Mouse (Mus musculus): ENCODE data around the gene Wnt5b. TPM values are rescaled to one million over a fixed set of nuclear protein-coding genes. Genes with fewer than 3 reads are reported as not detected.
"Not testable (repeated sequence)": the region's sequence is repeated elsewhere in the genome, so short reads cannot be mapped to it uniquely, and the experiment has no call there.

Gene Wnt5b
- polyA plus RNA-seq, 1 experiment from 2014 or later, result 14.1 TPM

- Histone ChIP-seq H3K4me3 (no peak overlapping the region), H3K4me2 (no peak overlapping the region), H3K27ac (no peak overlapping the region), H3K4me1 (peaks cover 11% of the 10 kb centered on the region), H3K27me3 (no peaks in the 10 kb centered on the region), H3K36me3 (no peaks in the 10 kb centered on the region), H3K9me3 (no peaks in the 10 kb centered on the region), H3K9ac (no peak overlapping the region)
- ATAC-seq (ENCODE audit: insufficient number of reproducible peaks, low FRiP score, low TSS enrichment, low read depth), result no peak; the same call in 1 of the 2 replicates
- WGBS, result 55% methylated on average over 7 of the region's 7 CpGs
Measured at GRCm38 (mm10) chr6:119492630-119493014, 51.5 kb downstream of the Wnt5b start.

GRCm38 (mm10) chr6:119491997-119492629 lies 52.0 kb downstream of the Wnt5b start:
- Histone ChIP-seq H3K4me2 (no peak overlapping the region), H3K27ac (no peak overlapping the region), H3K27me3 (no peaks in the 10 kb centered on the region), H3K9ac (no peak overlapping the region), H3K4me1 (peaks cover 11% of the 10 kb centered on the region), H3K9me3 (no peaks in the 10 kb centered on the region), H3K4me3 (no peak overlapping the region), H3K36me3 (no peaks in the 10 kb centered on the region)
- no peak for ATAC-seq (ENCODE audit: insufficient number of reproducible peaks, low FRiP score, low TSS enrichment, low read depth)
- 61% methylated on average over 9 of the region's 9 CpGs for WGBS

GRCm38 (mm10) chr6:119491006-119491405 lies 53.1 kb downstream of the Wnt5b start:
- 50% methylated on average over 11 of the region's 11 CpGs for WGBS
- no peak for ATAC-seq (ENCODE audit: insufficient number of reproducible peaks, low FRiP score, low TSS enrichment, low read depth)

GRCm38 (mm10) chr6:119490549-119490948 lies 53.6 kb downstream of the Wnt5b start:
- ATAC-seq (ENCODE audit: insufficient number of reproducible peaks, low FRiP score, low TSS enrichment, low read depth), result no peak

More at GRCm38 (mm10) chr6:119491006-119491405, 53.1 kb downstream of the Wnt5b start:
- Histone ChIP-seq H3K36me3 (no peaks in the 10 kb centered on the region), H3K27ac (no peak overlapping the region), H3K4me1 (peaks cover 11% of the 10 kb centered on the region), H3K4me2 (no peak overlapping the region), H3K9ac (no peak overlapping the region), H3K4me3 (no peak overlapping the region), H3K27me3 (no peaks in the 10 kb centered on the region), H3K9me3 (no peaks in the 10 kb centered on the region)

GRCm38 (mm10) chr6:119489765-119490164 lies 54.4 kb downstream of the Wnt5b start:
- Histone ChIP-seq H3K27me3 (no peaks in the 10 kb centered on the region), H3K9me3 (no peaks in the 10 kb centered on the region), H3K4me2 (0 out of 2 replicates have a peak overlapping the region, but pooled peaks have one; percentile 14), H3K9ac (no peak overlapping the region), H3K27ac (no peak overlapping the region), H3K4me3 (no peak overlapping the region; the same call in 1 of the 2 replicates), H3K36me3 (no peaks in the 10 kb centered on the region), H3K4me1 (peaks cover 17% of the 10 kb centered on the region)
- 6% methylated on average over 5 of the region's 5 CpGs for WGBS
- ATAC-seq (ENCODE audit: insufficient number of reproducible peaks, low FRiP score, low TSS enrichment, low read depth), result no peak

More at GRCm38 (mm10) chr6:119490549-119490948, 53.6 kb downstream of the Wnt5b start:
- H3K27me3 ChIP-seq, result no peaks in the 10 kb centered on the region
- H3K9ac ChIP-seq, result no peak overlapping the region
- no peak overlapping the region for H3K4me3 ChIP-seq
- peak overlapping the region; percentile 14; the same call in 1 of the 2 replicates for H3K4me2 ChIP-seq
- H3K4me1 ChIP-seq, result peaks cover 14% of the 10 kb centered on the region
- H3K27ac ChIP-seq, result no peak overlapping the region
- H3K36me3 ChIP-seq, result no peaks in the 10 kb centered on the region
- 34% methylated on average over 11 of the region's 11 CpGs for whole genome bisulfite sequencing
- no peaks in the 10 kb centered on the region for H3K9me3 ChIP-seq

- no peak overlapping the region for H3K4me3 ChIP-seq
- no peak overlapping the region for H3K27ac ChIP-seq
- H3K9ac ChIP-seq, result no peak overlapping the region
- H3K9me3 ChIP-seq, result no peaks in the 10 kb centered on the region
- 88% methylated on average over 9 of the region's 9 CpGs for WGBS
- no peak for ATAC-seq (ENCODE audit: insufficient number of reproducible peaks, low FRiP score, low TSS enrichment, low read depth)
- H3K4me1 ChIP-seq, result peaks cover 36% of the 10 kb centered on the region
- H3K36me3 ChIP-seq, result peaks cover 10% of the 10 kb centered on the region
- no peak overlapping the region for H3K4me2 ChIP-seq
- H3K27me3 ChIP-seq, result no peaks in the 10 kb centered on the region
Measured at GRCm38 (mm10) chr6:119487619-119488018, 56.5 kb downstream of the Wnt5b start.

GRCm38 (mm10) chr6:119487085-119487458 lies 57.1 kb downstream of the Wnt5b start:
- no peaks in the 10 kb centered on the region for H3K9me3 ChIP-seq
- 89% methylated on average over 7 of the region's 7 CpGs for WGBS
- H3K36me3 ChIP-seq, result peaks cover 10% of the 10 kb centered on the region
- no peak for ATAC-seq (ENCODE audit: insufficient number of reproducible peaks, low FRiP score, low TSS enrichment, low read depth)
- no peak overlapping the region for H3K4me3 ChIP-seq
- no peak overlapping the region for H3K27ac ChIP-seq
- H3K4me2 ChIP-seq, result no peak overlapping the region
- H3K4me1 ChIP-seq, result peaks cover 38% of the 10 kb centered on the region
- H3K27me3 ChIP-seq, result no peaks in the 10 kb centered on the region
- H3K9ac ChIP-seq, result no peak overlapping the region

- H3K4me1 ChIP-seq, result peaks cover 43% of the 10 kb centered on the region
- ATAC-seq (ENCODE audit: insufficient number of reproducible peaks, low FRiP score, low TSS enrichment, low read depth), result no peak
- 77% methylated on average over 12 of the region's 12 CpGs for WGBS
Measured at GRCm38 (mm10) chr6:119486381-119487084, 57.6 kb downstream of the Wnt5b start.

GRCm38 (mm10) chr6:119485486-119485885 lies 58.7 kb downstream of the Wnt5b start:
- Histone ChIP-seq H3K4me3 (no peak overlapping the region), H3K9me3 (no peaks in the 10 kb centered on the region), H3K27ac (no peak overlapping the region), H3K36me3 (peaks cover 10% of the 10 kb centered on the region), H3K27me3 (no peaks in the 10 kb centered on the region), H3K9ac (no peak overlapping the region), H3K4me1 (peaks cover 46% of the 10 kb centered on the region), H3K4me2 (no peak overlapping the region)
- no peak for ATAC-seq (ENCODE audit: insufficient number of reproducible peaks, low FRiP score, low TSS enrichment, low read depth)
- 8% methylated on average over 2 of the region's 2 CpGs for WGBS

More at GRCm38 (mm10) chr6:119486381-119487084, 57.6 kb downstream of the Wnt5b start:
- Histone ChIP-seq H3K4me3 (no peak overlapping the region), H3K27ac (no peak overlapping the region), H3K9ac (no peak overlapping the region), H3K27me3 (no peaks in the 10 kb centered on the region), H3K36me3 (peaks cover 10% of the 10 kb centered on the region), H3K4me2 (no peak overlapping the region), H3K9me3 (no peaks in the 10 kb centered on the region)

GRCm38 (mm10) chr6:119482958-119483600 lies 61.1 kb downstream of the Wnt5b start:
- Histone ChIP-seq H3K27me3 (no peaks in the 10 kb centered on the region), H3K4me2 (peak overlapping the region; percentile 31; the same call in 1 of the 2 replicates), H3K4me3 (no peak overlapping the region), H3K9me3 (no peaks in the 10 kb centered on the region), H3K36me3 (peaks cover 10% of the 10 kb centered on the region), H3K4me1 (peaks cover 50% of the 10 kb centered on the region), H3K9ac (no peak overlapping the region), H3K27ac (peak overlapping the region; percentile 1; the same call in 1 of the 2 replicates)
- ATAC-seq (ENCODE audit: insufficient number of reproducible peaks, low FRiP score, low TSS enrichment, low read depth), result no peak
- WGBS, result 50% methylated on average over 16 of the region's 16 CpGs

- H3K27ac ChIP-seq; H3K27me3 ChIP-seq; H3K9ac ChIP-seq; ATAC-seq (ENCODE audit: insufficient number of reproducible peaks, low FRiP score, low TSS enrichment, low read depth); H3K9me3 ChIP-seq; H3K36me3 ChIP-seq: not testable (repeated sequence)
- H3K4me2 ChIP-seq, result peak overlapping the region; percentile 86
- peak overlapping the region; percentile 25 for H3K4me3 ChIP-seq
- 5% methylated on average over 10 of the region's 10 CpGs for WGBS
- H3K4me1 ChIP-seq, result peaks cover 57% of the 10 kb centered on the region
Measured at GRCm38 (mm10) chr6:119481741-119482390, 62.3 kb downstream of the Wnt5b start.

Data from limb, embryonic 15.5 days (tissue).